In the genomic region with DNA sequence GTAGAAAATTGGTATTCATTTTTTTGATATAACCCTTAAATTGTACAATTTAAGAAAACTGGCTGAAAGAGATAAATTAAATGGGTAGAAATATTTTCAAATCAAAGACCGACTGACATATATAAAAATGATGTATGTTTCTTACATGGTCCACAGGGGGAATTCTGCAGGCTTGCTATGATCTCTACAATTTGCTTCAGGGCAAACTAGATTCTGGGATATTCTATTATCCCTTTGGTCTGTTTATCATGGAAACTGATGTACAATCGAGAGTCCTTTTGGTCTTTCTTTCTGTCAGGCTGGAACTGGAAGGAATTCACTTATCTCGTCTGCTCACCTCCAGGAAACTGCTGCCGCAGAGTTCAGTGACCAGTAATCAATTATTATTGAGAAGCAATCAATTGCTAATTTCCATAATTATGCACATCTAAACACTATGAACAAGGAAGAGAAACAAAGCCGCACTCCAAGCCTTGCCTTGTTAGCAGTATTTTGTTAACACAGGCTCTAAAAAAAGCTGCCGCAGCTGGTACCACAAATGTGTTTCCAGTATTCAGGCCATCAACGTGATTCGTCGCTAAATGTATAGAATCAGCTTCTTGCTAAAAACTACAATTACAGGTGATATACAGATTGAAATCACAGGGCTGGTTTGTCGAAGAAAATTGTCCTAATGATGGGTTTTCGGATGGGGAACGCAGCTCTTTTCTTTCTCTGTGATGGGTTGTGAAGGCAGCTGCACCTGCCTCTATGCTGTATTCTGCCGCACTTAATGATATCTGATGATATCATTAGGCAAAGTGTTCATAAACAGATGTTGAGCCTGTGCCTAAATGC, we compare ENCODE assay signal across 12 mouse cellular contexts.
DNase-seq lines count a peak whose midpoint lies in the region; ATAC-seq lines count a peak whose summit lies in the region.
"Had no signal": no experiment of that assay in that cellular context is flagged by ENCODE, and none has a peak within 500 bp of the region (broad histone marks: within the 10 kb centered on the region; RNA-seq: fewer than 3 reads in every experiment).

No protein-coding gene starts in this region.

- ATAC-seq in midbrain, embryonic 12.5 days (ENCODE audit: low FRiP score, low read depth): peak; percentile 49; the same call in 1 of the 2 replicates
- ATAC-seq in midbrain, embryonic 16.5 days: no peak
- ATAC-seq in forebrain, embryonic 14.5 days: peak; percentile 93
- no peak; the same call in 1 of the 2 replicates for ATAC-seq in hindbrain, embryonic 15.5 days (ENCODE audit: low FRiP score, low read depth)
- ATAC-seq: liver, embryonic 12.5 days; lung, postnatal 0 days had no signal

- H3K27ac ChIP-seq in midbrain, embryonic 12.5 days (replicated peaks): no peak overlapping the region
- H3K27ac ChIP-seq in midbrain, embryonic 16.5 days (ENCODE audit: low read length): no peak overlapping the region
- peak overlapping the region; percentile 61 for H3K27ac ChIP-seq in forebrain, embryonic 14.5 days (ENCODE audit: low read depth, low read length)
- H3K27ac ChIP-seq in hindbrain, embryonic 15.5 days (replicated peaks): 0 out of 2 replicates have a peak overlapping the region, but pooled peaks have one; percentile 42
- H3K27ac ChIP-seq in embryonic facial prominence, embryonic 10.5 days (replicated peaks): no peak overlapping the region
- H3K27ac ChIP-seq: heart, embryonic 13.5 days; liver, embryonic 12.5 days had no signal

- no peak overlapping the region for H3K9ac ChIP-seq in midbrain, embryonic 12.5 days (replicated peaks)
- H3K9ac ChIP-seq in midbrain, embryonic 16.5 days (ENCODE audit: low read depth, low read length): no peak overlapping the region
- H3K9ac ChIP-seq in forebrain, embryonic 14.5 days (ENCODE audit: low read length): no peak overlapping the region
- H3K9ac ChIP-seq in hindbrain, embryonic 15.5 days: no peak overlapping the region
- H3K9ac ChIP-seq: heart, embryonic 13.5 days; liver, embryonic 12.5 days had no signal

- no peaks in the 10 kb centered on the region for H3K27me3 ChIP-seq in midbrain, embryonic 12.5 days
- H3K27me3 ChIP-seq in midbrain, embryonic 16.5 days (ENCODE audit: control insufficient read depth, insufficient read depth, low read depth, low read length): no peaks in the 10 kb centered on the region
- no peaks in the 10 kb centered on the region for H3K27me3 ChIP-seq in forebrain, embryonic 14.5 days (replicated peaks; ENCODE audit: control insufficient read depth, insufficient read depth, low read length)
- no peaks in the 10 kb centered on the region for H3K27me3 ChIP-seq in hindbrain, embryonic 15.5 days
- H3K27me3 ChIP-seq in embryonic facial prominence, embryonic 10.5 days (replicated peaks; ENCODE audit: low read depth, poor library complexity, severe bottlenecking): no peaks in the 10 kb centered on the region
- H3K27me3 ChIP-seq: CH12.LX; heart, embryonic 13.5 days; liver, embryonic 12.5 days had no signal

- H3K9me3 ChIP-seq in midbrain, embryonic 12.5 days: no peaks in the 10 kb centered on the region
- no peaks in the 10 kb centered on the region for H3K9me3 ChIP-seq in midbrain, embryonic 16.5 days (replicated peaks; ENCODE audit: control insufficient read depth, low read length, poor library complexity, severe bottlenecking)
- no peaks in the 10 kb centered on the region for H3K9me3 ChIP-seq in forebrain, embryonic 14.5 days (replicated peaks; ENCODE audit: control insufficient read depth, low read length)
- no peaks in the 10 kb centered on the region for H3K9me3 ChIP-seq in hindbrain, embryonic 15.5 days
- no peaks in the 10 kb centered on the region for H3K9me3 ChIP-seq in embryonic facial prominence, embryonic 10.5 days
- H3K9me3 ChIP-seq: heart, embryonic 13.5 days; liver, embryonic 12.5 days had no signal

- H3K4me3 ChIP-seq in midbrain, embryonic 12.5 days: no peak overlapping the region
- H3K4me3 ChIP-seq in midbrain, embryonic 16.5 days (ENCODE audit: low read depth, low read length): no peak overlapping the region
- no peak overlapping the region for H3K4me3 ChIP-seq in forebrain, embryonic 14.5 days (ENCODE audit: low read depth, low read length)
- no peak overlapping the region for H3K4me3 ChIP-seq in hindbrain, embryonic 15.5 days
- H3K4me3 ChIP-seq in embryonic facial prominence, embryonic 10.5 days: no peak overlapping the region
- H3K4me3 ChIP-seq: heart, embryonic 13.5 days; liver, embryonic 12.5 days had no signal

- H3K4me2 ChIP-seq in midbrain, embryonic 12.5 days (replicated peaks): no peak overlapping the region
- no peak overlapping the region for H3K4me2 ChIP-seq in midbrain, embryonic 16.5 days (ENCODE audit: low read length)
- no peak overlapping the region for H3K4me2 ChIP-seq in forebrain, embryonic 14.5 days (ENCODE audit: low read length)
- 0 out of 2 replicates have a peak overlapping the region, but pooled peaks have one; percentile 11 for H3K4me2 ChIP-seq in hindbrain, embryonic 15.5 days
- H3K4me2 ChIP-seq: heart, embryonic 13.5 days; liver, embryonic 12.5 days had no signal

- WGBS in midbrain, embryonic 12.5 days: 76% methylated on average over 13 of the region's 13 CpGs
- WGBS in midbrain, embryonic 16.5 days: 74% methylated on average over 13 of the region's 13 CpGs
- 41% methylated on average over 13 of the region's 13 CpGs for WGBS in forebrain, embryonic 14.5 days
- WGBS in hindbrain, embryonic 15.5 days: 52% methylated on average over 13 of the region's 13 CpGs
- WGBS in embryonic facial prominence, embryonic 10.5 days: 79% methylated on average over 13 of the region's 13 CpGs

- no peaks in the 10 kb centered on the region for H3K36me3 ChIP-seq in midbrain, embryonic 12.5 days
- no peaks in the 10 kb centered on the region for H3K36me3 ChIP-seq in midbrain, embryonic 16.5 days (ENCODE audit: control insufficient read depth, insufficient read depth, low read length)
- H3K36me3 ChIP-seq in forebrain, embryonic 14.5 days (ENCODE audit: control insufficient read depth, insufficient read depth, low read length): no peaks in the 10 kb centered on the region
- no peaks in the 10 kb centered on the region for H3K36me3 ChIP-seq in hindbrain, embryonic 15.5 days
- H3K36me3 ChIP-seq in embryonic facial prominence, embryonic 10.5 days (replicated peaks): no peaks in the 10 kb centered on the region
- H3K36me3 ChIP-seq: heart, embryonic 13.5 days; liver, embryonic 12.5 days had no signal

- DNase-seq in forebrain, embryonic 14.5 days (ENCODE audit: low spot score): peak; percentile 81
- DNase-seq in right cerebral cortex, adult 2 months (ENCODE audit: low spot score in 2 of 2): peak; percentile 33 to 51
- DNase-seq in retina, embryonic 14.5 days (ENCODE audit: low spot score): no peak
- DNase-seq in embryonic facial prominence, embryonic 10.5 days (ENCODE audit: low spot score): no peak
- DNase-seq: gastrocnemius, postnatal 10 days had no signal

- peaks cover 5% of the 10 kb centered on the region; the same call in 1 of the 2 replicates for H3K4me1 ChIP-seq in midbrain, embryonic 12.5 days
- H3K4me1 ChIP-seq in midbrain, embryonic 16.5 days (ENCODE audit: control insufficient read depth, insufficient read depth, low read length): peaks cover 3% of the 10 kb centered on the region; the same call in 1 of the 2 replicates
- peaks cover 4% of the 10 kb centered on the region; the same call in 1 of the 2 replicates for H3K4me1 ChIP-seq in forebrain, embryonic 14.5 days (ENCODE audit: control insufficient read depth, insufficient read depth, low read length)
- H3K4me1 ChIP-seq in hindbrain, embryonic 15.5 days (replicated peaks): 0 out of 2 replicates have a peak, but pooled peaks cover 3% of the 10 kb centered on the region
- no peaks in the 10 kb centered on the region for H3K4me1 ChIP-seq in embryonic facial prominence, embryonic 10.5 days
- H3K4me1 ChIP-seq: heart, embryonic 13.5 days; liver, embryonic 12.5 days had no signal

Comparison
In these comparisons a context has a peak if more than half of its experiments do, and no peak if none do; other contexts are left out.
1. ATAC-seq: peak in midbrain, embryonic 12.5 days (single experiment) and forebrain, embryonic 14.5 days (single experiment); none in midbrain, embryonic 16.5 days (single experiment) and hindbrain, embryonic 15.5 days (single experiment).
2. H3K27ac ChIP-seq: peak in forebrain, embryonic 14.5 days (single experiment) and hindbrain, embryonic 15.5 days (single experiment); none in midbrain, embryonic 12.5 days (single experiment), midbrain, embryonic 16.5 days (single experiment) and embryonic facial prominence, embryonic 10.5 days (single experiment).
3. DNase-seq: peak in forebrain, embryonic 14.5 days (single experiment) and right cerebral cortex, adult 2 months (2 of 2); none in retina, embryonic 14.5 days (single experiment) and embryonic facial prominence, embryonic 10.5 days (single experiment).